Mouse (Mus musculus) adrenal gland, postnatal 36 days (tissue): ENCODE data around the gene Rnase2b. TPM values are rescaled to one million over a fixed set of nuclear protein-coding genes. Genes with fewer than 3 reads are reported as not detected.

Source experiments
- DNase-seq, 2 experiments: peaks; one replicate each; pipeline ENCODE4 v3.0.0; 2021; ENCODE audit warnings: mixed read lengths in 1 of 2
- long read RNA-seq, 2 experiments: library from polyadenylated mRNA; stranded (forward); transcript quantifications; one replicate each; pipeline ENCODE4 v2.0.0; 2021; ENCODE audit warnings: borderline sequencing depth in 2 of 2
- total RNA-seq, 2 experiments: library from RNA; stranded (reverse); gene quantifications; 2 replicates each; pipeline ENCODE4 v1.2.3; 2021

Rnase2b gene
- total RNA-seq: not detected
- long read RNA-seq, experiment 1: 0 reads
- long read RNA-seq, experiment 2: 0 reads

DNA sequence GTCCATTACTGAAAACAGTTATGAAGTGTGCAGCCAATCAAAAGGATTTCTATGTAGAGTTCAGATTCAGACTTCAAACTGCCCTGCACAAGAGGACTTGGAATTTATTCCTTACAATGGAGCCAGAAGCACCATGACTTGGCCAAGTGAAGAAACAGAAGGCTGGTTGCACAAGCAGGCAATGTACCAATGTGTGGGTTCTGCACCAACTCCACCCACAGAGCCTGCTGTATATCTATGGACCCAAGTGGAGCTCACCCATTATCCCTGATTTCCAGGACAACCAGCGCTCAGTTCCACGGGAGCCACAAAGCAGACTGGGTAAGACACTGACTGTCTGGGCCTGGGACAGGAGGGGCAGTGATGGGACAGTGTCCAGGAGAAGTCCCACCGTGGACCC, at the start of gene Rnase2b:
TSS of gene Rnase2b (plus strand) at position 285 of the 400 bp plus-strand sequence.
- DNase-seq: peak in 1 of 2 experiments; percentile 15

DNA sequence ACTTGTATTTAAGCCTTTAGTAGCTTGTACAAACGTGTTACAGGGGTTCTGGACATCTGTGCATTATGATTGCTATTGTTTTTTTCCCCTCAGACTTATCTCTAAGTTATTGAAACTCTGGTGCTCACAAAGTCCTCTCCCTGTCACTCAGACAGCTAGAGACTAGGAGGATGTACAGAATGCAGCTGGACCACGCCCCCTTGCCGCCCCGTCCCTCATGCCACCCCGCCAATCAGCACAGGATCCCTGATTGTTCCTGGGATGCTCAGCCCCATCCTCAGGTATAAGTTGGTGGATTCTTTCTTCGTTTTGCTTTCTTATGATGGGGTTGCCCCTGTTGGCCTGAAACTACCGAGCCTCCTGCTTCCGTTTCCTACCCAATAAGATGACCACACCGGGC, 48.6 kb upstream of the Rnase2b start:
- no peak for DNase-seq

DNA sequence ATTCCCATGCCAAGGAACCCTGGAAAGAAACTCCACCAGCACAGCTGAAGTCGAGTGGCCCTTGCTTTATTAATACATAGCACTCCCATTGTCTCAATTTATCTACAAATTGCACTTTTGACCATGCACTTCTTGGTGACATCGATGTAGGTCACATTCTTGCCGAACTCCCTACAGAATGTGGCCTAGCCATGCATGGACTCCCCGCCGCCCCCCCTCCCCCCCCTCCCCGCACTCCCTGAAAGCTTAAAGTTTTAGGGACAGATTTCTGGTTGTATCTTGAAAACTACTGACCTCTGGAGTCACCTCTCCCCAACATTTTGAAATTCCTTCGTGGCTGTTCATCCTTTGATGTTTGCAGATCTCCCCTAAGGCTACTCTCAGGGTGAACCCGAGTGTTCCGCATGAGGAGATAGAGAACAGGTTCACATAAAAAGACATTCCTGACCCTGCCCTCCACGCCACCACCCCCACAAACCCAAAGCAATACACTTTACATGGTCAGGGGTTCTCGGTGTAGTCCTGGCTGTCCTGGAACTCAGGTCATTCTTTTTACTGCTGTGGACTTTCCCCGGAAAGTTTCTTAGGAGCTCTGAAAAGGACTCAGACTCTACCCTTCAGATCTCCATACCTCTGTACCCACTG, 48.0 kb upstream of the Rnase2b start, which contains the start of gene Eddm3b:
TSS of gene Eddm3b (plus strand) at position 511 of the 645 bp plus-strand sequence.
- DNase-seq: no peak

DNA sequence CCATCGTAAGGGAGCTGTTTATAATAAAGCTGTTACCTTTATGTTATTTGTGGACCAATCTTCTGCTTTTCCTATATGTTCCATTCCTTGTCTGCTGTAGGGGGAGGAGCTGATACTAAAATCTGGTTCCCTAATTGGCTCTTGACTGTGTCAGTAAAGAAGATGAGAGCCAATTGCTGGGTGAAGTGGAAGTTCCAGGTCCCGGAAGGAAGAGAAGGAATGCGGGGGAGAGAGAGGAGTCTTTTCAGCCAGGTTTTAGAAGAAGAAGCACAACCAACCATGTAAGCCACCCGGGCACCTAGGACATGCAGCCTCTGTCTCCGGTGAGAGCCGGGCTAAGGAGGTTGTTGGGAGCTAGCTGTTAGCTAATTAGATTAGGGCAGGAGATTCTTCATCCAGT, 36.4 kb upstream of the Rnase2b start:
- DNase-seq: no peak

DNA sequence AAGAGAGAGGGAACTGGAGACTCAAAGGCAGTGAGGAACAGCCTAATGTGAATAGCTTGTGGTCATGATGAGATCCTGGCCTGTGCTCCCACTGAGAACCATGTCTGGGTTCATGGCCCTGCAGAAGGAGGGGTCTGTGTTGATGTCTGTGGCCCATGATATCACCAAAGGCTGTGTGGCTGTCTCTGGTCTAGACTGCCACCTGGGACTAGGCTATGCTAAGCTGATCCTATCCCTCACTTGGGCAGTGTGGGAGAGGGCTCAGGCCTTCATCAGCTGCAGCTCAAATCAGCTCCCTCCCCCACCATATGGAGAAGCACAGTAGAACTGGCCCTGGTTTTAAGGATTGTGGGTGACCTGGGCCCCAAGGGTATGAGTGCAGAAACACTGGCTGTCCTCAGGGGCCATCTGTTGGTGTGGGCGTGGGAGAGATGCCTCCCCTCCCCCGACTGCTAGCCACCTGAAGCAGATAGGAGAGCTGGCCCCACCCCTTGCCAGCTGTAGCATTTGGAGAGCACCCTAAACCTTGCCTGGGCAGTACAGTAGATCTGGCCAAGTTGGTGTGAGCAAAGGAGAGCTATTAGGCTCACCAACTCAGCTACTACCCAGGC, 34.3 kb upstream of the Rnase2b start:
- no peak for DNase-seq

DNA sequence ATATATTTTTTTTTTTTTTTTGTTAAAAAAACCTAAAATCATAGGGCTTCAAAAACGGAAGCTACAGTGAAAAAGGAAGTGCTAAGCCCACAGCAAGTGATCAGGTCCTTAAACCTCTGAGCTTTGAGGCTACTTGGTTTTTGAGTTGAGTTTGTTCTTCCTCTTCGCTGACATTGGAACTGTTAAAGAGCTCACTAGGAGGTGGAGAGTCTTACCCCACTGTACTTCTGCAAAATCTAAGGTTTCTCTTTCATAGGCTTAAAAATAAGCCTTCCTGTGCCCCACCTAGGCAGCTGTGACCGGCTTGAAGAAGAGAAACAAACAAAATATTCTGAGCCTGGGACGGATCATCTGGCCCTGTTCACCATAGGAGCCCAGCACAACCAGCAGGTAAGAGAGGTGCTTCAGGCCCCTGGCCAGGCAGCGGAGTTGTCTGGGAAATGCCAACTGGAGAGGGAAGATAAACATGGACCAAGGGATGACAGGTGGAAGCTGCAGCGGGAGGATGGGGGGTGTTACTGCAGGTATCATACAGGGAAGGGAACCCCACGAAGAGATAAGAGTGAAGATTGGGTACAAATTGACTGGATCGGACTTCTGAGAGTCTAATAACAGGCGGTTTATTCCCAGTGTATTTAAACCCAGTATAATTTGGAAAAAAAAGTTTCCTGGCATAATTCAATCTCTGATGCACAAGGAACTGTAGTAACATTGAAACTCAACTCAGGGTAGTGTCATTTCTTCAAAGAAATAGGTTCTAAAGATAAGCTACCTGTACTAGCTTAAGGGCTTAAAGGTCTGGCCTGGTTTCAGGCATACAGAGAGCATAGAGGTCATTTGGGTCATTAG, 33.1 kb upstream of the Rnase2b start:
- DNase-seq: no peak

DNA sequence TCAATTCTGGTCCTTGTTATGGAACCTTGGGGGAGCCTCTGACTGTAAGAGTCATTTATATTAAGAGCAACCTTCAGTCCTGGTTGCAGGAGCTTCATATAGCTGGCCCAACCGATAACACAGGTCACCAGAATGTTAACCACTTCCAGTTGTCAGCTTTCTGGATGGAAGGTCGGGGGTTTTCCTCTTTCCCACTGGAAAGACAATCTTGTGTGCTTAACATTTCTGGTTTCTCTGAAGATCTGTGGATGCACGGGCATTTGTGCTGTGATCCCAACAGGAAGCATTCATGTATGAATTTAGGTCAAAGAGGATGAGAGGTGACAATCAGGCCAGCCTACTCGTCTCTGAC, 32.5 kb upstream of the Rnase2b start:
- DNase-seq: no peak

DNA sequence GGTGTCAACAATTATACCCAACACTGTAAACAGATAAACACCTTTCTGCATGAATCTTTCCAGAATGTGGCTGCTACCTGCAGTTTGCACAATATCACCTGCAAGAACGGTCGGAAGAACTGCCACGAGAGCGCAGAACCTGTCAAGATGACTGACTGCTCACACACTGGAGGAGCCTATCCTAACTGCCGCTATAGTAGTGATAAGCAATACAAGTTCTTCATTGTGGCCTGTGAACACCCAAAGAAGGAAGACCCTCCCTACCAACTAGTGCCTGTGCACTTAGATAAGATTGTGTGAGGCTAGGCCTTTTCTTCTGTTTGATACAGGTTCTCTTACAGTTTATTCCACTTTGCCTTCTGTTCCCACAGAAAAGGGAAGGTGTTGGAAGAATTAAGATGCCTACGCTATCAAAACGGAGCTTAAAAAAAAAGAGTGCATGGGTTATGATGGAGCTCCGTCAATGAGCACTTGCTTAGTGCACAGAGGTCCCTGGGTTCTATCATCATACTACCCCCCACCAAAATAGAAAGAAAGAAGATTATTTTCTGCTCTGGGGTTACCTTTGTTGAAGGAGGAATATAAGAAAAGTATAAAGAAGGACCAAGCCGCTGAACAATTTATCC, 31.6 kb upstream of the Rnase2b start:
- no peak for DNase-seq

DNA sequence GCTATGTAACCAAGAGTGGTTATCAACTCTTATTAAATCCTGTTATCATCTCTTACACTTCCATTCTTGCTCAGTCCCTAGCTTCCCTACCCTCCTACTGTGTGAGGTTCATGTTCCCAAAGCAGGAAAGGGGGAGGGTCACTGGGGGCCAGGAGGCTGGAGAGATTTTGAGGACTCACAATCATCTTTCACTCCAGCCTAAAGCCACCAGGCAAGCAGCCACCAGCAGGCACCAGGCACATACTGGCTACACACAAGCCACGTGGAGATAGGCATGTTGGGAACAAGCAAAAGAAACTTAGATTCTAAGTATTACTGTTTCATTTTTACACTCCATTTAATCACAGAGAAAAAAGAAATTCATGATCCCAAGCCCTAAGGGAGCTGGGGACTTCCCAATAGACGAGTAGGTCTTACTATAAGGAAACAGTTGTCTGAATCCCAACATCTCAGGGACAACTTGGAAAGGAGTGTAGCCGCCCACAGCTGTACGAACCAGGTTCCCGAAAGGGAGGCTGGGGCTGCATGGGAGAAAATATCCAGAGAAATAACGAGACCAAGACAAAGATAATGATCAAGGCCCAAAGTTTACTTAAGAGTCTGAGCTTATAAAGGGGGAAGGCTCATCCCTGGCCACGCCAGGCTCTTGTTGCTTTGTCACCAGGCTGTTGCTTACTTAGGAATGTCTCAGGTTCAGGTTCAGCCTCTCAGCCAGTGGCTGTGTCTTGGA, 30.8 kb upstream of the Rnase2b start:
- no peak for DNase-seq

DNA sequence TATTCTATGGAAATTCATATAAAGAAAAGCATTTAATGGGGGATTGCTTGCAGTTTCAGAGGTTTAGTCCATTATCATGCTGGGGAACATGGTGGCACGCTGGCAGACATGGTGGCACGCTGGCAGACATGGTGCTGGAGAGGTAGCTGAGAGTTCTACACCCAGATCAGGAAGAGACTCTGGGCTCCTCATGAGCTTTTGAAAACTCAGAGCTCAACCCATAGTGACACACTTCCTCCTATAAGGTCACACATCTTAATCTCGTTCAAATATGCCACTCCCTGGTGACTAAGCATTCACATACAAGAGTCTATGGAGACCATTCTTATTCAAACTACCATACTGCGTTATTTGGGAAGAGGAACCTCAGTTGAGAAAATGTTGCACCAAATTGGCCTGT, 29.7 kb upstream of the Rnase2b start:
- DNase-seq: no peak

DNA sequence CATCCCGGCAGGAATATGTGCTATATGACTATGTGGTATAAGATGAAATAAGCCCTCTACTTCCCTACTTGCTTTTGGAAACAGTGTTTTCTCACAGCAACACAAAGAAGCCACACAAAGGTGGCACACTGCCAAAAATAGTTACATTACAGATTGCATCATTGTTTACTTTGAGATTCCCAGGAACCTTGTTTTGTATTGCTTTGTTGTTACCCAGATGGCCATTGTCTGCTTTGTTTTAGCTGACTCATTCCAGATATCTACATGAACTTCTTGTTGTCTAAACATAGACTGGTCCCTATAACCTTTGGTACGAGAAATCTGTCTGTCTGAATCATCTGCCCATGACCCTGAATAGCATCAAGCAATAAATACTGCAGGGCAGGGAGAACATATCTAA, 21.7 kb upstream of the Rnase2b start:
- no peak for DNase-seq

DNA sequence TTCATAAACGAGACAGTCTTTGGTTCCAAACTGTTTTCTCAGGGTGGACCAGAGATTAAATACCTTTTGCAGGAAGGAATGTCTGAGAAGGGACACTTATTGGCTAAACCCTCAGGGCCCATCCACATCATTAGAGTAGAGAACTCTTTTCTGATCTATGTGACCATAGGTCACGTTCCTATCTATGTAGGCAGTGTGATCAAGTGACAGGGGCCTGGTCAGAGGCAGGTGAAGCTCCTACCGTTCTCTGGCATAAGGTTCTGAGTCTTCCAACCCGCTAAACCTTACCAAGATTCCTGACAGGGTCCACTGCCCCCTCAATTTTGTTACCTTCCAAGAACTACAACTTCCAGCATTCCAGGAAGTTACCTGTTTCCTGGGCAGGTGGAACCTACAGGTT, 19.9 kb upstream of the Rnase2b start:
- DNase-seq: no peak

DNA sequence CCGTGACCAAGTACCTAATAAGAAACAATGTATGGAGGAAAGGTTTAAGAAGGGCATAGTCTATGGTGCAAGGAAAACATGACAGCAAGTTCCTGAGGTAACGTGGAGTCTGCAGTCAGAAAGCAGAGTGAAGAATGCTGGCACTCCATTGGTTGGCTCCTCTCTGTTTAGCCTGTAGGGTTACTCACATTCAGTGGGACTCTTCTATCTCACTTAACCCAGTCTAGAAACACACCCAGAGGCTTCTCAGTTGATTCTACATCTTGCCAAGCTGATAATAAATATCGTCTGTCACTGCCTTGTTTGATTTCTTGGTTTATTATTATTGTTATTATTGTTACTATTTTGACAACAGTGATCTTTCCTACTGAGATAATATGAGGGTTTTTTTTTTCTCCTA, 19.5 kb upstream of the Rnase2b start:
- no peak for DNase-seq

DNA sequence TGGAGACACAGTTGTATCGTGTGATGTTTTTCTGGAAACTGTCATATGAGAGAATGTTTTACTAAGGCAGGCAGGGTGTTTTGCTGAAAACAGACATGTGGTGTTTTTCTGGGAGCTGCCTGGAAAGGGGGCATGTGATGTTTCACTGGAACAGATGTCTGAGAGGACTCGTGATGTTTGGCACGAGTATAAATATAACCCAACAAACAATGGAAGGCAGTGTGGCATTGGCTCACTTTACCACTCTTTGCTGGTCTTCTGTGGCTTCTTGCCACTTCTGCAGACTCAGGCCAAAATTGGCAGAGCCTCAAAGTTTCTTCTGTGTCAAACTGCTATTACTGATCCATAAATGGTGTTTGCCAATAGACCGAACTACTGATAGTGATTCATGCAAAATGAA, 18.8 kb upstream of the Rnase2b start:
- DNase-seq: no peak

DNA sequence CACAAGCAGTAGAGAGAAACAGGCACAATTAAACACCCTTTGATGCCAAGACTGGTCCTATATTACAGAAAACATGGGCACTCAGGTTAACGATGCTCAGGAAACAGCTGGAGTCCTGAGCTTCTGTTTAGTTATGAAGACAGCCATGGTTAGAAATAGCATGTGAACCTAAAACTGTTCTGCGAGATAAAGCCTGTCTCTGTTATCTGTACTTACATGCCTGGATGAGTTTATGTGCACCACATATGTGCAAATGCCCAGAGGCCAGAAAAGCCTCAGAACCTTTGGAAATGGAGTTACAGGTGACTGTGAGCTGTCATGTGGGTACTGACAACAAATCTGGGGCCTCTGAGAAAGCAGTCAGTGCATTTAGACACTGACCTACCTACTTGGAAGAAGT, 18.1 kb upstream of the Rnase2b start:
- no peak for DNase-seq

DNA sequence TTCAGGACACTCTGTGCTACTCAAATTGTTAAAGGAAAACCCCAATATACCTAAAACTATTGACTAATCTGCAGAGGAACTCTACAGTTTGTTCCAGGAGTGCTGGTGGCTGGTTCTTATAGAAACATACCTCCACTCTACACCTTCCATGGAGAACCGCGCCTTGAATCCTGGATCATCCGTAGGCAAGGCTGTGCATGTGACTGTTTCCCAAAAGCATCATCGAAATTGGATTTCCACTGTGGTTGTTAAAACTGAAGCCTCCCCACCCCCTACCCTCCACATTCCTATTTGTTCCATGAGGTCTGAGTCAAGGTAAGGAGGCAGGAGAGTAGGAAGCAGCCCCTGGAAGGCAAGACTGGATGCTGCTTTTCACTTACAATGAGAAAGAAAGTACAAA, 17.6 kb upstream of the Rnase2b start:
- no peak for DNase-seq

DNA sequence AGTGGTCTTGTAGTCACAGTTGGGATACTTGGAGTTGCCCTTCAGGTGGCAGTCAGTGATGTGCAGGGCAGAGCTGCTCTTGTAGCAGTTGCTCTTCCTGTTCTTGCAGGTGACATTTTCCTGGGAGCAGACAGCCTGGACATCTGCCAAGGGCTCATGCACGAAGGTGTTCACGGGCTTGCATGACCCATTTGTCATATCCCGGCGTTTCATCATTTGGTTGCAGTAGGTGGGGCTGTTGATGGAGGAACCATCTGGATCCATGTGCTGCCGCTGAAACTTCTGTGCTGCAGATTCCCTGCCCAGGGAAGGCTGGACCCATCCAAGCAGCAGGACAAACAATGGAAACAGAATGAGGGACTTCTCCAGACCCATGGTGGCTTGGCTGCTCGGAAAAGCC, 16.5 kb upstream of the Rnase2b start:
- no peak for DNase-seq

DNA sequence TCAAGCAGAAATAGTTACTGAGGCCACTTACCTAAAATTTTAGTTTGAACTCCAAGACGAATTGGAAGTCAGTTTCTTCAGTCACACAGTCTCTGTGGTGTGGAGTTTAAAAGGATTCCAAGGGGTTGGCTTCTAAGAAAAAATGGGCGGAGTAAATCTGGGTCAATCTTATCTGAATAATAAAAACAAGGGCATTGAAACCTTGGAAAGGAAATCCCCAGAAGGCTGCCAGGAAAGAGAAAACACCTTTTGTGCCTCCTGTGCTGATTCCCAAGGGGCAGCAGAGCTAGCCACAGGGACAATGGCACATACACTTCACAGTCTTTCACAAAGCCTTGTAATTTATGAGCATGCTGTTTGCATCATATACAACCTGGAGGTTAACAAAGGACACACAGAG, 15.4 kb upstream of the Rnase2b start, which contains the start of gene Rnase1:
TSS of gene Rnase1 (minus strand) at position 101 of the 400 bp plus-strand sequence.
- DNase-seq: no peak

DNA sequence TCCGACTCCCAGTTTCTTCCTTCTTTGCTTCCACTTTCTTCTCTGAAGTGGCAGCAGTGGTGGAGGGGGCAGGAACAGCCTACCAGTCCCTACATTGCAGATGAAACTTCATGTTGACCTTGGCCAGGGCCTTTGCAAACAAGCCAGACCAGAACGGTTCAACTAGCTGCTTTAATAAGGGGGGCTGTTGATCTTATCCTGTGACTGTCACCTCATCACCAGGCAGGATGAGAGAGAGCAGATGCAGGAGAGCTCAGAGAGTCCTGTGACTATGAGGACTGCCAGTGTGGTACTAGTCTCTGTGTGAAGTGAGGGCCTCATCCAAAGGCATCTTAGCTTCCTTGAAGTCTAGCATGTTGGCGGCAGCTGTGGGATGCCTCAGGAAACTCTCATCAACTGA, 14.1 kb upstream of the Rnase2b start:
- no peak for DNase-seq

DNA sequence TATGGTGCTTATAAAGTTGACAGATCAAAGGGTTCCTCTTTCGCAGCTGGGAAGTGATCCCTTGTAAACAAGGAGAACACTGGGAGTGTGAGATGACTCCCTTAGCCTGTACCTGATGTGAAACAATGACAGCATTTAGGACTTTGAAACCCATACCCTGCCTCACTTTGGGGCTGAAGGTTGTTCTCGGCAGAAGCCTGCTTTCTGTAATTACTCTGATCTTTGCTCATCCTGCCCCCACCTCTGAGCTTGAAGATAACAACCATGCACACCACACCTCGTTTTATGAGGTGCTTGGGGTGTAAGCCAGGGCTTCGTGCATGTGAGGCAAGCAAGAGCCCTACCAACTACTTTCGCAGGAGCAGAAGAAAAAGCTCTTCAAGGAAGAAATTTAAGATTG, 12.9 kb upstream of the Rnase2b start:
- no peak for DNase-seq

DNA sequence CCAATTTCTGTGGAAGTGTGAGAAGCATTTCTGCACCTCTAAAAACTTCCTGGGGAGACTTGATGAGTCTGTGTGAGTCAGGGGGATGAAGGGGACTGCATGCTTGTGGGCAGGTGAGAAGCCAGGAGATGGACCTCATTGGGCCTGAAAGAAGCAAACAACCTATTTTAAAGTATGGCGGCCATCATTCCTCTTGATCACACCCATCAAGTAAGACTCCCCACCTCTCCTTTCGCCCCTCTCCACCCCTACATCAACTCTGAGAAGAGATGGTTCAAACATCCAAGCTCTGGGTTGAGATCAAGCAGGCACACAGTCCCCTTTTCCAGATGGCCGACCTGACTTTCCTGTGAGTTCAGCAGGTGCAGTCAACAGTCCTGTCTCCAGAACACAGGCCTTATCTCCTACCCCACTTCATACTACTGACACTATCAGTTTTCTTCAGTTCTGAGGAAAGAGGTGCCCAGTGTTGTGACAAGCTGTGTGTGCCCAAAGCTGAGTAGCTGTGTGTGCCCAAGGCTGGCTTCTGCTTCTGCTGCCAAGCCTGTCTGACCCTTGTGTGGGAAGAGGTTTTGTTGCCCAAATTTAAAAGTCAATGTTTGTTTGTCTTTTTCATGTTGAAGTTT, 11.7 kb upstream of the Rnase2b start:
- DNase-seq: no peak
